Mouse (Mus musculus) c-Kit-negative CD71-positive TER-119-positive erythroid progenitor cells, embryonic 14.5 days (primary cell): ENCODE measurements at regions not wholly inside any gene's neighbourhood (a gene's known extent, or its start where the extent isn't known, plus 50 kb on each side); places are given as distances from the start of the nearest gene placed in this dataset.

ENCODE experiments used
- DNase-seq: peaks from one replicate; pipeline ENCODE4 v3.0.0-alpha.2; 2013; ENCODE audit warnings: low read depth, low spot score

DNA sequence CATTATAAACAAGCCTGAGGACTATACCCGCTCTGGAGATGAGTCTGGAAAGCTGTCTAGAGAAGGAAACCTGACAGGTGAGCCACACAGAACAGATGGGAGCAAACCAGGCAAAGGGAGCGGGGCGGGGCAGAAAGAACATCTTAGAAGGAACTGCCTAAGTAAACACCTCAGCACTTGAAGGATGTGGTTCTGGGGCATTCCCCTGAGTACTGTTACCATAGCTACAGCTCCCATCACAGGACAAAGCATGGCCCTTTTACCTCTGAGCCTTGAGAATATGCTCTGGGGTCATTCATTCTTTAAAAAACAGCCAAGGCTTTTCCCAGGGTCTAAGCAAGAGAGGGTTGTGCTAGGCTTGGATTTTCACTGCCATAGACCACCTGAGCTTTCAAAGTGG, 127.6 kb downstream of the Rpap3 start:
- no peak for DNase-seq

DNA sequence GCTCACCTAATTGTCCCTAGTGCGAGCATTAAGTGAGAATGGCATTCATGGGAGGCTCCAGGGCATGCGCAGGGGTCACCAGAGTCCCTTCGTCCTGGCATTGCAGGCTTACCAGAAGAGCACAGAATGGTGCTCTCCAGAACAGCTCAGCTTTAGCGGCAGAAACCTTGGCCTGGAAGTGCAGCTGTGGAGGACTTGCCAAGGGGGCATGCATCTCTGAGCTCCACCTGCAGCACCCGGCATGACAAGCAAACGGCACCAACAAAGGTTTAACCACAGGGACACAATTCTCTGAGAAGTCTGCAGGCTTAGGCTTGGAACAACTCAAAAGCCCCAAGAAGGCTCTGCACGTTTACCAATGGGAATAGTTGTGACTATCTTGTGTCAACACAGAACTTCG, 128.4 kb downstream of the Rpap3 start:
- no peak for DNase-seq

DNA sequence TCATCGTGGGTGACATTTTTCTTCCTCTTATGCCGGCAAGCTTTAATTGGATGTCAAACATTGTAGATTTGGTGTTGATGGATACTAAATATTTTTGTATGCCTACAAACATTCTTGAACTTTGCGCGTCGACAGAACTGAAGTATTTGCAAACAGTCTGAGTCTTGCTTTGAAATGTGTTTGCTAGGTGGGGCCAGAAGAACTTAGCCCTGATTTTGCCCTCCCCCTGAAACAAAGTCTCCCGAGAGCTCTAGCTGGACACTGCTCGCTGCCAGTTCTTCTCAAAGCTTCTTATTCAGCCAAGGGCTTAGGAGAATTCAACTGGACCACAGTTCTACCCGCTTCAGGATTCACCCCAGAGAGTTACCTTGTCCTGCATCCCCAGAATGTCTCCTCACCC, 133.0 kb downstream of the Rpap3 start:
- no peak for DNase-seq

DNA sequence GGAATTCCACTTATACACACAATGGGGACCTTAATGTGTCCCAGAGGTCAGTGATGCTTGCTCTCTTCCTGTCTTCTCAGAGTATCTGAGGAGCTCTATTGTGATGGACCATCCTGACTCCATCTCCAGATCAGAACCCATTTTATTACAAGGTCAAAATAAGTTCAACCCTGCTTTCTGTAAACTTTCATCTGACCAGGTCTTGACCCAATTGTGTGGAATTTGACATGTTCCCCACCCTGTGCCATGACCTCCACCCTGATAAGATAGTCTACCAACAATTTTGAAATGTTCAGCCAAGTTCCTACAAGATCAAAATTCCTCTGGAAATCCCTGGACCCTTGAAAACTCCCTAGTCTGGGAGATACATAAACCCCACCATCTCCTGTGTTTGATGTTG, 133.7 kb downstream of the Rpap3 start:
- DNase-seq: no peak

DNA sequence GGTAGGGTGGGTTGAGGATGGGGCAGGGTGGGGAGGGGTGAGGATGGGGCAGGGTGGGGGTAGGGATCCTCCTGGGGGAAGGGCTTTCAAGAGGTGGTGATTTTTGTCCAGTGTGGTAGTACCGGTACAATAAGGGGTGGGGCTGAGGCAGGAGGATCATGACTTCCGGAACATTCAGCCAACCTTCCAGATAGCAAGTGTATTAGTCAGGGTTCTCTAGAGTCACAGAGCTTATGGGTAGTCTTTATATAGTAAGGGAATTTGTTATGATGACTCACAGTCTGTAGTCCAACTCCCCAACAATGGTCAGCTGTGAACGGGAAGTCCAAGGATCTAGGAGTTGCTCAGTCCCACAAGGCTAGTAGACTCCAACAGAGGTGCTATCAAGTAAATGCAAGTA, 145.5 kb downstream of the Rpap3 start:
- DNase-seq: no peak

DNA sequence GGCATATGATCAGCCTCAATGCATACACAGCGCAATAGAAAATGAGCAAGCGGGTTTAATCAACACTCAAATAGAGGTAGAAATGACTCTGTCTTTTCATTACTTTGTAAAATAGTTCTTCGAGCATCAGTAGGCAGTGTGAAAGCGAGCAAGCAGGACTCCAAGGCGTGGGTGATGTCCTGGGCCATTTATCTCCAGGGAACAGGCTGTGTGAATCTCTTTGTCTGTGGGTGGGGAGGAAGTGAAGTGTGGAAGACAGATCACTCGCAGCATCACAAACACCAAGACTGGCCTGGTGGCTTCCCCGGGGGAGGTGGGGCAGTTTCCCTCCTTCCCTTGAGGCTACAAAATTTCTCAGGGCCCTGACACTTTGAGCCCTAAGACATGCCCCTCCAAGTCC, 146.9 kb downstream of the Rpap3 start:
- DNase-seq: no peak

DNA sequence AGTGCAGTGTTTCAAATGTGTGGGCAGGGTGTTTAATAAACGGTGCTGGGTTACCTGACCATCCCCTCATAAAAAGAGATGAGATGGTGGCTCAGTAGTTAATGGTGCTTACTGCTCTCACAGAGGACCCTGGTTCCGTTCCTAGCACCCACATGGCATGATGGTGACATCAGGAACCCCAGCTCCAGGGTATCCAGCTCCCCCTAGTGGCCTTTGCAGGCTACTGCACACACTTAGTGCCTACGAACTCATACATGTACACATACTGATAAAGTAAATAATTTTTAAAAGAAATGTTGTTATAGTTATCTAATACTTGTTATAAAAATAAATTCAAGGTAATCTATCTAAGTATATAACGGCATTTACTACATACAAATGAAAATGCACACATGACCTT, 157.3 kb downstream of the Rpap3 start:
- no peak for DNase-seq

DNA sequence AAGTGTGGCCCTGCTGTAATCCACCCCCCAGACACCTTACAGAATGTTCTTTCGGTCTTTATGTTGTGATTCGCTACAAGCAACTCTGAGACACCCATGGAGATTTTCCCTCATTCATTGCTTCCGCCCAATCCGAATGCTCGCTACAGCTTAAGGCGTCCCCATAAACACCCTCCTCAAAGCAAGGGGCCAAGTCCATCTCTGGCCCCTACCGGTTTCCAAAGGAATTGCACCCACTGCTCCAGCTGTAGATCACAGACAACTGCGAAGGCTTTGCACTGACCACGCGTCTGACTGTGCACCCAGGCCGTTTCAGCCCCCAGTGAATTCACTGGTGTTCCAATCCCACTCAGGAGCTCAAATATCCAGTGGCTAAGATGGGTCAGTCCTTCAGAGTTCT, 160.6 kb downstream of the Rpap3 start:
- DNase-seq: no peak

DNA sequence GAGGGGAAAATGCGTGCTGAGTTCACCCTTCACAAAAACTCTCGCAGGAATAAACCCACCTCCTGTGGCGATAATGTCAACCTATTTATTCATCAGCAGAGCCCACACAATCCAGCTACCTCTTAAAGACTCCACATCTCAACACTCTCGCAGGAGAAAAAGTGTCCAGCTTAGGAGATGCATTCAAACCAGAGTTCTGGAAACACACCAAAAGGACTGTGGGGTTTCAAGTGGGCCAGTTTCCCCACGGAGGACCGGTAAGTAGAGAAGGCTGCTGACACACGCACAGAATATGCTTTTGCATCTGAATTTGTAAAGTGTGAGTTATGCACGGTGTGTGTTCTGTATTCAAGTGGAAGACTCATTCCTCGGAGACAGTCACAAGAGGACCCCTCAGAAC, 164.0 kb downstream of the Rpap3 start:
- DNase-seq: no peak

DNA sequence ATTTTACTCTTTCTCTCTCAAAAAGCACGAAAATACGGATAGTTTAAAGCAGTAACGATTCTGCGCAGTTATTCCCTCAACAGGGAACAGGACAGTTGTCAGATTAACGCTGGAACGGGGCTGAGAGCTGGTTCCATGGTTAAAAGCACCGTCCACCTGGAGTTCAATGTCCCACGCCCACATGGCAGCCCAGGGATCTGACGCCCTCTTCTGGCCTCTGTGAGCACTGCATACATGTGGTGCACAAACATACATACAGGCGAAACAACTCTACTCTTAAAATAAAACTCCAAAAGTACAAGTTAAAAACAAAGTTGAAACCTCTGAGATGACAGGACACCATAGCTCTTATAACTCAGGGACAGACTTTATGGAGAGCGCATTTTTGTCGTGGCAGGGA, 169.5 kb downstream of the Rpap3 start:
- no peak for DNase-seq

DNA sequence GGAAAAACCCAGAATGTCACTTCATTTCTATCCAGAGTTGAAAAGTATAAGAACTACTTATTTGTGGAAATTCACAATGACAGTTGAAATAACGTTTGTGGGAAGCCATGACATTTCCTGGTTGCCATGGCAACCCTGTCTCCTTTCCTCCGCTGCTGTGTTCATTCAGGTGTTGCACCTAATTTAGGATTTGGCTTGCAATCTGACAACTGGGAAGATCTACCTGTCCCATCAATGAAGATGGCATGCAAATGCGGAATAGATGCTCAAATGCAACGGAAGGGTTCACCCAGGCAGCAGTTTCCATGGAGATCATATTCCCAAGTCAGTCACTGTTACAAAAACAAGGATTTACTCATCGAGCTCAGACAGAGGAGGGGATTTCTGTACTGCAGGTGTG, 170.7 kb downstream of the Rpap3 start:
- DNase-seq: no peak

DNA sequence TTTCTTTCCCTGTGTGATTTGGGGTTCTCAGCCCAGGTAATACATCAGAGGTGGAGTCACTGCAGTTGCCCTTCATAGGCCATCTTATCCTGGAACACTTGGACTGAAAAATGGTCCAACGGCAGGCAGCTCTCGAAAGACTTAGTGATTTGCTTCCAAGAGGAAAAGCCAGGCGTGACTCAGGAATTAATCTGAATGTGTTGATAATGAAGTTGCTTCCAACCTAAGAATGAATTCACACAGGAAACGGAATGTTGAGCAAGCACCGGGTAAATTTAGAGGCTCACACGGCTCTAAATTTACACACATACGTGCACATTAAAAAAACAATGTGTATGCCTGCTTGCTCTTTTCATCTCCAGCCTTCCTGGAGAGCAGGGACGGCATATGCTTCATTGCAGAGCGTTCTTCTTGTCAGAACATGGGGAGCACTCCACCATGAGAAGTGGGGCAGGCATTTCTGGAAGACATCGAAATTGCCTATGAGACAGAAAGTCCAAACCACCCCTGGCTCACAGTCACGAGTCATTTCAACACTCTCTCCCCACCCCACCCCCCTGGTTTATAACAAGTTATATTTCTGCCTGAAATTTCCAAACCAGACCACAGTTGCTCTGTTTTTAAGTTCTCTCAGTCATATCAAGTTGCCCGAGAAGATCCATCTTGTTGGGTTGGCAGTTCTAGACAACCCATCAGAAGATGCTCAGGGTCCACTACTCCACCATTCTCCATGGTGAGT, 171.9 kb downstream of the Rpap3 start:
- DNase-seq: no peak

DNA sequence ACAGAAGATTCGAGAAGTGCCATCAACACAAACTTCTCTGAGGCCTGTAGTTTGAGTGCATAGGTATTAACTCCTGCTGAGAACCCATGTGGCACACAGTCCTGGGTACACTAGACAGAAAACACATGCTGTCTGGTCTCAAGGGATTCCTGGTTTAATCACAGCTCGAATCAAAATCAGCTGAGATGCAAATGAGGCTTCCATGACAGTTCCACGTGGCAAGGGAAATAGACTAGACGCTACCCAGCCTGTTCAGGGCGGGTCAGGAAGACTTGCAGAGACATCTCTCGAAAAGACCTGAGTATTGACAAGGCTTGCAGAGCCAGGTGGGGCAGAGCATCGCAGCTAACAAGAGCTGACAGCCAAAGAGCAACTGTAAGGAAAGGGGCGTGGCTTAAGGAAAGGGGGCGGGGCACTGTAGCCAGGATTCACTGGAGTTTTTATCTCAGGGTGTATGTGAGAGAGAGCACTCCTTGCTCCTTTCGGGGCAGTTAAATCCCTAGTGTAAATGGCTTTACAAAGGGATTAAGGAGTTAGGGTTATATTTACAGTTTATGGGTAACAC, 173.2 kb downstream of the Rpap3 start:
- no peak for DNase-seq

DNA sequence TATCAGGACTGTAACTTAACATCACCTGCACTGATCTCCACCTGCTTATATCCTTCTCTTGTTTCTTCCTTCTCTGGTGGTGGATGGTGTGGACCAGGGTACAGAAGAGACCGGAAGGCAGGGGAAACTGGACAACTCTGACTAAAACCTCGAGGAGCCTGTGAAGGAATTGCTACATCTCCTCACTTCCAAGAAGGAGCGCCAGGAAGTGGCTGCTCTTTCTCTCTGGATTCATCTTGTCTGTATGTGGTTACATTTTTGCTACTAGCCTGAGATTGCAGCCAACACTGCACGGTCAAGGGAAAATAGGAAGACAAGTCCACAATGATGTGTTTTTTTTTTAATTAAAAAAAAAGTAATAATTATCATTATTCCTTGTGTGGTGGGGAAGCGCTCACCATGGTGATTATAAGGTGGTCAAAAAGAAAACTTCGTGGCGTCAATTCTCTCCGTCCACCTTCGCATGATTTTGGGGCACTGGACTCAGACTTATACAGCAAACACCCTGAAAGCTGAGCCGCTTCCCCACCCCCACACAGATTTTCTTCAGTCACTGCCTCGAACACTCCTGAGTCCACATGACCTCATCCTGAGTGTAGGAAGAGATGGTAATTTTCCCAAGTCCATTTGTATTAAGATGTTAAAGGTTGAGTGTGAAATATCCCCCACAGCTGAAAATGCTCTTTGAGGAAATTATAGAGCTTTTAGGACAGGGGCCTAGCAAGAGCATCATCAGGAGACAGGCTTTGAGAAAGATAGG, 177.2 kb downstream of the Rpap3 start:
- DNase-seq: no peak

DNA sequence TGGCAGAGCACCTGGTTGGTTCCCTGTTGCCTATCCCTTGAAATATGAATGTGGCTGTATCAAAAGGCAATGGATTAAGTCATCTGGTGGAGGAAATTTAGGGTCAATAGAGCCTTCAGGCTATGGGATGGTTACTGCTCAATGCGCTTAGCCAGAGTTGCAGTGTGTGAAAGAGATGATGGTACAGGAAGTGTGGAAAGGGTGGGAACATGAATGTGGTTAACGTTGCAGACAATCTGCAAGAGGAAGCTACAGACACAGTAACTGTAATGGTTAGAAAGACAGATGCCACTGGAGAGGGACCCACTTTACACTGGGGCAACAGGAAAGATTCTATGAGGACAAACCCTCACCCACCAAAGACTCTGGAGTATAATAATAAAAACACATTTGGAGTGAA, 185.2 kb downstream of the Rpap3 start:
- DNase-seq: no peak

DNA sequence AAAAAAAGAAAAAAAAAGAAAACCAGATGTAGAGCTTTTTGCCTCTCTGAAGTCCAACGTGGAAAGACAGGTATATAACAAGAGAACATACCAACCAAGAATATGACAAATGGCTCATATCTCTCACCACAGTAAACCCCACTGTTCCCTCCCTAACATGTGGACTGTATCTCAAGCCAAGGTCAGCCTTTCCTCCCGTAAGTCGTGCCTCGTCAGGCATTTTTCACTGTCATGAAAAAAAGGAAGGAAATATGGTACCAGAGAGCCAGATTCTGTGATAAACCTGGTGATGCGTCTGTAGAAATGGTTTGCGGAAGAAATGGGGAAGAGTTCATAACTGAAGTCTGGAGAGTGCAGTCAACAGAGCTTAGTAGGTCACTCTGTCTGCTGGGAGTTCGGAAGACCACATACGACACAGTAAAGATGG, 185.7 kb downstream of the Rpap3 start:
- DNase-seq: no peak

DNA sequence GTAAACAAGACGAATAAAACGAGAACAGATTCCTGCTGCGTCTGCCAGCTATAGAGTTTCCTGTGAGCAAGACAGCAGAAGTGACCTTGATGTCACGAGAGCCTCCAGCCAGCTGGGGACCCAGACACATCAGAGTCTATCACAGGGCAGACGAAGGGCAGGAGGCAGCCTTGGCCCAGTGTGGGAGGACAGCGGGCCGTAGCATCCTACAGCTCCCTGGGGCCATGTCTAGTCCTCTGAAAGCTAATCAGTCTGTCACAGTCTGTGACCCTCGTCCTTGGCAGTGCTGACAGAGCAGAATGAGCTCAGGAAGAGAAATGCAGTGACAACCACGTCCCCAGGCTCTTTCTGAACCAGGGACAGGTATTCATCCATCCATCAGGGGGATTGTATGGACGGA, 187.7 kb downstream of the Rpap3 start:
- no peak for DNase-seq

DNA sequence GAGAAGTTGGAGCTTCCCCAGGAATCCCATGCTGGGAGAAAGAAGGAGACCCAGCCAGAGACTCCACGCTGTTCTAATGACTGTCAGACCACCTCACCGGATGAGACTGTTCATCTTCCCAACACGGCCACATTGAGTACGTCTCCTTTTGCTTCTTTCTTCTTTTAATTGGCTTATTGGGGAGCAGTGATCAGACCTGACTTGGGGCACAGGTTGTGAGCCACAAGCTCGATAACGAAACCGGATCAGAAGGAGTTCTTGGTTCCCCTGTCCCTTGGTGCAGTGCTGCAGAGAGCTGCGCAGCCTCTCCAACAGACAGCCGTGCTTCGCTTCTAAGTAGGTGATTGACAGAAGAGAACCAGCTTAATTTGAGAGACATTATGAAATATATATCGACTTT, 188.4 kb downstream of the Rpap3 start:
- DNase-seq: no peak

DNA sequence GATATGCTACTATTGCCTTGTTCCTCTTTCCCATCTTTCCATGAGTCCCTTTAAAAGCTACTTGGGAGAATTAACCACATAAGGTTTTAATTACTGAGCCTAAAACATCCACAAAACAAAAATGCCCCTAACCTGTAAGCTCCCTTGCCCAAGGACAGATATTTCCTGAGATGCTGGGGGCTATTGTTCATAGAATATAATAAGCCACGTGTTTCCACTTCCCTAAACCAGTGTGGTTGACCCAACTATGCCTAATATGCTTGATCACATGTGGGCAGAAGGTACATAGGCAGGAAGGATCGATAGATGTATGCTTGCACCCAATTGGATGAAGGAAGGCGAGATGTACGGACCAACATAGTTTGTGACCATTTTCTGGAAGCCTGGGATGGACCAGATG, 189.9 kb downstream of the Rpap3 start:
- no peak for DNase-seq

DNA sequence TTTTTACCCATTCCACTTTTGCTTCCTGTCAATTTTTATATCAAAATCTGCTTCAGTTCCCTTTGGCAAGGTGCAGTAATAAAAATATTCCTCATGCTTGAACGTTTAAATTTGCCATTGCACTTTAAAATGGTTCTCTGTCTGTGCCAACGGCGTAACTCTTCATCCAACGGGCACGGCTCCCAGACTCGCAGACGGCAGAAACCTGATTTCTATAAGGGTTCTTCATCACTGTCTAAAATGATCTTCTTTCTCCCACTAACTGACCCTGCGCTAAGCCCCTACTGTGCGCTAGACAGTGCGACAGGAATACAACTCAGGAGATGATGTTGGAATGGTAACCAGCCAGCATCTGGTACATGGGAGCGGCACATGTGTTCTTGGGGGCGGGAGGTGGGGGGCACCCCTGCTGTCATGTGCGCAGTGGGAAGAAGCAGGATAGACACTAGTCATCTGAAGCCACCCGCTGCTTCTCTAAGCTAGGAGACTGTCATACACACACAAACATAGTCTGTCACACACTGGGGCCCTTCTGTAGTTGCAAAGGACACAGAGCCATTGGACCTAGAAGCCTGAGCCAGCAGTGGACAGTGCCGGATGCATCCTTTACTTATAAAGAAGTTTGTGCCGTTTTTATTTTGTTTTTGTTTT, 197.8 kb downstream of the Rpap3 start:
- DNase-seq: no peak

DNA sequence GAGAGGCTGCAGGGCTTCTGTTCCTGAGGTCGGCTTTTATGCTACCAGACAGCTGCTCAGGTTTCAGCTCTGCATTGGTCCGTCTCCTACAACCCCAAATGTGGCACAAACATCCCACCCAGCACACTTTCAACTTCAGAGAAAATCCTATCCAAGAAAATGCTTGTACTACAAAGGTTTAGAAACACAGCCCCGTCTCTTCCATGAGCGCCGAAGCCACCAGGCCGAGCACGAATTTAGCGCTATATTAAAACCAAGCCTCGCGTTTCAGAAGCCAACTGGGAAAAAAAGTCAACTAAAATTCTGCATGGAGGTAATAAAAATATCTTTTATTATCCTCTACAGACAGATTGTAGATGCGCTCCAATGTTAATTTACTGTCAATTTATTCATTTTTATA, 198.4 kb downstream of the Rpap3 start:
- DNase-seq: no peak

DNA sequence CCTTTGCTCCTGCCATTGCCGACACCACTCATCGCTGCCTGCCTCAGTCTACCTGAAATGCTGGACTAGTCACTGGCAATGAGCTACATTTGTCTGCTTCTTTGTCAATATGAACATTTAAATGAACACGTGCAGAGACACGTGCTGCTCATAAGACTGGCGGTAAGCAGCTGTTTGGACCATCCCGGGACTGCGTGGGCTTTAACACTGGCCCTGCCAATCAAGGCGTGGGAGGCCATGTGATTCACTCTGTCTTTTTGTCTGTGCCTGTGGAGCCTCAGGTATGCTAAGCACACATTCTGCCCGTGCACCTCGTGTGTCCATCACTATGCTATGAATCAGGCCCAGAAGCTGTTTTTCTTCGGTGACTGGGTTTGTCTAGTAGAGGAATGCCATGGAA, 199.9 kb downstream of the Rpap3 start:
- DNase-seq: no peak

DNA sequence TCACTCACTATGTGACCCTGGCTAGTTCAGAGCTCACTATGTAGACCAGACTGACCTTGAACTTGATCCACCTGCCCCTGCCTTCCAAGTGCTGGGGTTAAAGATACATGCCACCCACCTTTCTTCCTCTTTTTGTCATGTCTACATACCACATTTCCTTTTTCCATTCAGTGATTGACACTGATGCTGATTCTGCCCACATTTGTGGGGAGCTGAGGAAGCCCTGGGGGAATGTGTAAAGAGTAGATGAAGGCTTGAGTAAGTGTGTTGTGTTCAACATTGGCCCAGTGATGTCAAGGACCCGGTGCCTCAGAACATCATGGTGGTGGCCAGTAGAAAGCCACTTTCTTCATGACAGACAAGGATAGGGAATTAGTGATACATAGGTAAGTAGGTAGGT, 201.3 kb downstream of the Rpap3 start:
- DNase-seq: no peak
